Mouse (Mus musculus) erythroblast, embryonic 14.5 days (primary cell): ENCODE measurements around the gene C87436.

Experiments used
- GATA1 ChIP-seq: IDR thresholded peaks from 2 replicates; pipeline ENCODE4 v1.6.1; 2012; ENCODE audit warnings: low read length, inconsistent platforms, mixed read lengths
- TAL1 ChIP-seq: IDR thresholded peaks from 3 replicates; pipeline ENCODE4 v1.6.1; 2012; ENCODE audit warnings: low read length, inconsistent platforms, mixed read lengths

DNA sequence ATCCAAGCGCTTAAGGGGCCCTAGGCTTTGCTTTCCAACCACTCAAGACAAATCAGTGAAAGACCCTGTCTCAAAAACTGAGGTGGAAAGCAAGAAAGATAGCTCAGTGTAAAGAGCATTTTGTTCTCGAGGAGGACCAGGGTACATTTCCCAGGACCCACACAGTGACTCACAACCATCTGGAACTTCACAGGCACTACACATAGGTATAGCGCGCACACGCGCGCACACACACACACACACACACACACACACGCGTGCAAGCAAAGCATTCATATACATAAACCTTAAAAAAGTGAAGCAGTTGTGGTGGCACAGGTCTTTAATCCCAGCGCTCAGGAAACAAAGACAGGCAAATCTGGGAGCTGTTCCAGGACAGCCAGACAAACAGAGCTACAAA, 3.4 kb downstream of the C87436 start:
- TF ChIP-seq GATA1 (no peak), TAL1 (no peak)
